Mouse (Mus musculus): Measurements from ENCODE around the gene Ston2.

DNA sequence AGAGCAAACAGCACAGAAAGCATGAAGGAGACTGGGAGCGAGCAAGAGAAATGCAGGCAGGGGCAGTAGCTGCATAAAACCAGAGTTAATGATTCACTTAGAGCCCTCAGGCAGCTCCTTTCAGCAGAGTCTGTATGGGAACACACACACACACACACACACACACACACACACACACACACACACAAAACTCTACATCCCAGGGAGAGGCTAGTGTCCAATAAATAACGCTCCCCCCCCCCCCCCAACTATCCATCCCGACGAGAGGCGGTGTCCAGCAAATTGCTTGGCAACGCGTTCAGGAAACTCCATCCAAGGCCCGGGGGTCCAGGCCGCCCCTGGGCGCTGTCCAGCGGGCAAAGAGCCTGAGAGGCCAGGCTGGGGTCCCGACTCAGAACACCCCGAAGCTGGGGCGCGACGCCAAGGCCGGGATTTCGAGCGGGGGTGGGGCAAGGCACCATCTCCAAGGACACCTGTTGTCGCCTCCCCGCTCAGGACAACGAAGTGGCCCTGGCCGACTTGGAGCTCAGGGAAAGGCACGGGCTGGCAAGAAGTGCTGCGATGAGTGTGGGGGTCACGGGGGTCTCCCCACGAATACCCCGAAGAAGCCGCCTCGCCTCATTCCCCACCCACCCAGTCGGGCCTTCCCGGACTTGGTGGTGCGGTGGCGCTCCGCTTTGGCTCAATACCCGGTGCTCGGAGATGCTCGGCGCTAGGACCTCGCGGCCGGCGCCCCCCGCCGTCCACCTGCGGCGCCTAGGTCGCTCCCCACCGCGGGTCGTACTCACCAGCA is 9.8 kb downstream of the Ston2 start:
- TF ChIP-seq CTCF (IDR thresholded peaks at IDR 0.05; ENCODE audit: extremely low read depth, insufficient read depth, low read length) (no peak), POLR2A (IDR thresholded peaks at IDR 0.05; ENCODE audit: extremely low read depth, insufficient read depth, low read length) (no peak)

Measured in cortical plate, adult 2 months (tissue).